In genomic region chr4:138574800-138575606, GRCm38 (mm10) we compare ENCODE assay signal across 14 mouse cellular contexts.
A peak's percentile ranks its signal among the peaks of the same experiment; 100 is the strongest.
DNase-seq lines count a peak whose midpoint lies in the region; ATAC-seq lines count a peak whose summit lies in the region.
"Had no signal": no experiment of that assay in that cellular context is flagged by ENCODE, and none has a peak within 500 bp of the region (broad histone marks: within the 10 kb centered on the region; RNA-seq: fewer than 3 reads in every experiment).

No protein-coding gene starts in this region.

- H3K9ac ChIP-seq in hindbrain, embryonic 16.5 days (ENCODE audit: low read depth, low read length): no peak overlapping the region
- H3K9ac ChIP-seq: heart, embryonic 13.5 days had no signal

- 72% methylated on average over 13 of the region's 13 CpGs for whole genome bisulfite sequencing in heart, embryonic 10.5 days
- WGBS in hindbrain, embryonic 16.5 days: 58% methylated on average over 13 of the region's 13 CpGs

- peaks cover 16% of the 10 kb centered on the region for H3K4me1 ChIP-seq in heart, embryonic 10.5 days
- H3K4me1 ChIP-seq in hindbrain, embryonic 16.5 days (ENCODE audit: control insufficient read depth, insufficient read depth, low read depth, low read length): 0 out of 2 replicates have a peak, but pooled peaks cover 2% of the 10 kb centered on the region

- no peaks in the 10 kb centered on the region for H3K9me3 ChIP-seq in heart, embryonic 10.5 days
- H3K9me3 ChIP-seq in hindbrain, embryonic 16.5 days (ENCODE audit: control insufficient read depth, low read length): no peaks in the 10 kb centered on the region
- H3K9me3 ChIP-seq: heart, embryonic 13.5 days had no signal

- no peak for DNase-seq in heart, embryonic 10.5 days (ENCODE audit: low spot score)
- DNase-seq in heart, postnatal 25 days (ENCODE audit: low spot score): no peak
- peak; percentile 4 for DNase-seq in Muller cell, postnatal 12 days (ENCODE audit: inconsistent ontology term)
- peak; percentile 60 to 81 for DNase-seq in kidney, postnatal 25 days
- DNase-seq in thymus, postnatal 25 days: no peak
- DNase-seq in right cerebral cortex, postnatal 4 days: no peak
- DNase-seq in adrenal gland, postnatal 10 days: no peak
- DNase-seq: adrenal gland, postnatal 25 days; cerebellum, adult 9-11 months; lung, postnatal 36 days had no signal

- H3K4me3 ChIP-seq in heart, embryonic 10.5 days: no peak overlapping the region
- H3K4me3 ChIP-seq in hindbrain, embryonic 16.5 days (ENCODE audit: low read length): no peak overlapping the region
- H3K4me3 ChIP-seq: heart, embryonic 13.5 days had no signal

- H3K36me3 ChIP-seq in heart, embryonic 10.5 days: no peaks in the 10 kb centered on the region
- no peaks in the 10 kb centered on the region for H3K36me3 ChIP-seq in hindbrain, embryonic 16.5 days (ENCODE audit: control insufficient read depth, insufficient read depth, low read length)
- H3K36me3 ChIP-seq: heart, embryonic 13.5 days had no signal

- intact Hi-C loops in heart, postnatal 25 days (cut with DNase I): no loop called here

- peaks cover 25% of the 10 kb centered on the region; the same call in 1 of the 2 replicates for H3K27me3 ChIP-seq in heart, embryonic 10.5 days (ENCODE audit: insufficient read depth, poor library complexity, severe bottlenecking)
- no peaks in the 10 kb centered on the region for H3K27me3 ChIP-seq in hindbrain, embryonic 16.5 days (replicated peaks; ENCODE audit: control insufficient read depth, insufficient read depth, low read length)

- H3K4me2 ChIP-seq in hindbrain, embryonic 16.5 days (ENCODE audit: low read length): no peak overlapping the region
- H3K4me2 ChIP-seq: heart, embryonic 13.5 days; liver, embryonic 11.5 days had no signal

- H3K27ac ChIP-seq in heart, embryonic 10.5 days: peak overlapping the region; percentile 16; the same call in 1 of the 2 replicates
- peak overlapping the region; percentile 49; the same call in 1 of the 2 replicates for H3K27ac ChIP-seq in hindbrain, embryonic 16.5 days (ENCODE audit: low read depth, low read length)
- H3K27ac ChIP-seq: heart, embryonic 13.5 days had no signal

- ATAC-seq in hindbrain, embryonic 16.5 days: peak; percentile 69
- ATAC-seq: intestine, embryonic 16.5 days had no signal

Comparison
In these comparisons a context has a peak if more than half of its experiments do, and no peak if none do; other contexts are left out.
1. DNase-seq: peak in Muller cell, postnatal 12 days (single experiment) and kidney, postnatal 25 days (2 of 2); none in heart, embryonic 10.5 days (single experiment), heart, postnatal 25 days (single experiment), thymus, postnatal 25 days (single experiment), right cerebral cortex, postnatal 4 days (single experiment) and adrenal gland, postnatal 10 days (single experiment).